Mouse (Mus musculus): ENCODE data around the gene Anks6. TPM values are rescaled to one million over a fixed set of nuclear protein-coding genes. Genes with fewer than 3 reads are reported as not detected.

Anks6 gene
- total and polyA plus RNA-seq, 2 experiments from 2014 or later, result 3.0 to 11.1 TPM

DNA sequence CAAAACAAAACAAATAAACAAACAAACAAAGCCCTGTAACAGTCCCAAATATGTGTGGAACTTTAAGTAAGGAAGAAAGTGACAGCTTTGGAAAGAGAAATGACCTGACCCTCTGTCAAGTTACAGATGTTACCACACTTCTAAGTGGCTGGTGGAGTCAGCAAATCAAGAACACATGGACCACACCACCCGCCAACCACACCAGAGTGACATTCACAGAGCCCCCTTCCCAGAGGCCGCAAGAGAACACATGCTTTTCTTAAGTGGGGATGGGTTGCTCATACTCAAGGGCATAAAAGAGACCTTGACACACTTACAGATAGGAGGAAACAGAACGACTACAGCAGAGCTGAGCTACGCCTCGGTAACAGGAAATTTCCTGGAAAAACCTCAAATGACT lies 28.4 kb downstream of the Anks6 start:
- ATAC-seq (no peak), DNase-seq (ENCODE audit: low spot score) (no peak)
- no peak for TF ChIP-seq CTCF (IDR thresholded peaks at IDR 0.05; ENCODE audit: low read depth)
- 83% methylated on average over 5 of the region's 5 CpGs for WGBS
- Histone ChIP-seq H3K9ac (replicated peaks; ENCODE audit: low read length) (no peak overlapping the region), H3K4me1 (ENCODE audit: insufficient read depth, low read length) (no peaks in the 10 kb centered on the region), H3K27ac (no peak overlapping the region), H3K27me3 (ENCODE audit: insufficient read depth, low read length) (no peaks in the 10 kb centered on the region), H3K9me3 (ENCODE audit: low read length) (no peaks in the 10 kb centered on the region), H3K4me2 (ENCODE audit: low read depth, low read length) (no peak overlapping the region), H3K36me3 (ENCODE audit: insufficient read depth, low read length) (peaks cover 19% of the 10 kb centered on the region; the same call in 1 of the 2 replicates), H3K4me3 (ENCODE audit: low read length) (no peak overlapping the region)

DNA sequence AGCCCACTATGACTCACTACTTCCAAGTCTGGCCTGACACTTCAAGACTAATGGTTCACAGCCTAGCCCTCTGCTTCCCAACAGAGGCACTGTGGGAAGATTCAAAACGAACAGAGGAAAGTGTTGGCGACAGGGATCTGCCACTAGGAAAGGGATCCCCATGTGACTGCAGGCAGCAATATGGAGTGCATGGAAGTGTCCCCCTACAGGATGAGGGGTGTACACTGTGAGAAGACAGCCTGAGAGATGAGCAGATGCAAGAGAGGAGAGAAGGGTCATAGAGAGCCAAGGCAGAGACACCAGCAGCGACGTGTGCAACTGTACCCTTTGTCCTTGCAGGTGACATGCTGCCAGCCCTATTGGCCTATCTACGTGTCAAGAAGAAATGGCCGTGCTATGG lies 33.3 kb downstream of the Anks6 start:
- ATAC-seq (no peak), DNase-seq (ENCODE audit: low spot score) (no peak)
- Histone ChIP-seq H3K36me3 (ENCODE audit: insufficient read depth, low read length) (peaks cover 9% of the 10 kb centered on the region; the same call in 1 of the 2 replicates), H3K4me1 (ENCODE audit: insufficient read depth, low read length) (no peaks in the 10 kb centered on the region), H3K9ac (replicated peaks; ENCODE audit: low read length) (no peak overlapping the region), H3K27ac (no peak overlapping the region), H3K27me3 (ENCODE audit: insufficient read depth, low read length) (no peaks in the 10 kb centered on the region), H3K4me3 (ENCODE audit: low read length) (no peak overlapping the region), H3K9me3 (ENCODE audit: low read length) (no peaks in the 10 kb centered on the region), H3K4me2 (ENCODE audit: low read depth, low read length) (no peak overlapping the region)
- WGBS, result 68% methylated on average over 6 of the region's 6 CpGs
- TF ChIP-seq CTCF (IDR thresholded peaks at IDR 0.05; ENCODE audit: low read depth), result peak; percentile 49

DNA sequence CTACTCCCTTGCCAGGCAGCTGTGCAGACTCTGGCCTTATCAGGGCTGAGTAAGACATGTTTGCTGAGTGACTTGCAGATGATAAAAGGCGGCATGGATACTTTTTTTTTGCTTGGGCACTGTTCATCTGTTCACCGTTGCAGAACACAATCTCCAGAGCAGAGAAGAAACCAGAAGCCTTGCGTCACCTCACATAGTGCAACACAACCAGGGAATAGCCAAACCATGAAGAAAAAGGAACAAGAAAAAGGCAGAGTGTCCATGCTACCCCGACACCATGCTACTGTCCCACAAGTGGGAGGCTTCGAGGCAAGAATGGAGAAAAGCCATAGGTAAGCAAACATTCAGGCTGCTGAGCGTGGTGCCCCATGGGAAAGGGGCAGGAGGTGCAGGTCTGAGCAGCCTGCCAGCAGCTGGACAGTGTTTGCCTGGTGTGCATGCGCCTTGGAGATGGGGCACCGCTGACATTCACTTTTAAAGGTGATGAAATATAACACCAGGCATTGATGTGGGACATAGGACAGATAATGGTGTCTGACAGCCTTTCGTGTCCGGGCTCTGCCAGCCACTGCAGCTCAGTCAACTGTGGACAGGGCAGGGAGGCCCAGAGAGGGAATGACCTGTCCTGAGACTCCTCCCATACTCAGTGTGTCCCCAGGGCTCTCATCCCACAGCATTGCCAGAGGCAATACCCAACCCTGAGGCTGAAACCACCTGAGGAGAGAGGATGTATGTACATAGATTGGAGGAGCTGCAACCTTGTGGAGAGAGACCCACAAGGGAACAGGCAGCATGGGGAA lies 34.2 kb downstream of the Anks6 start:
- no peak overlapping the region for H3K4me3 ChIP-seq (ENCODE audit: low read length)
- no peak for TF ChIP-seq CTCF (IDR thresholded peaks at IDR 0.05; ENCODE audit: low read depth)
- WGBS, result 81% methylated on average over 10 of the region's 10 CpGs
- no peak overlapping the region for H3K4me2 ChIP-seq (ENCODE audit: low read depth, low read length)
- ATAC-seq, result no peak
- no peak overlapping the region for H3K27ac ChIP-seq
- H3K4me1 ChIP-seq (ENCODE audit: insufficient read depth, low read length), result no peaks in the 10 kb centered on the region
- H3K27me3 ChIP-seq (ENCODE audit: insufficient read depth, low read length), result no peaks in the 10 kb centered on the region
- no peak for DNase-seq (ENCODE audit: low spot score)
- no peak overlapping the region for H3K9ac ChIP-seq (replicated peaks; ENCODE audit: low read length)
- peaks cover 9% of the 10 kb centered on the region; the same call in 1 of the 2 replicates for H3K36me3 ChIP-seq (ENCODE audit: insufficient read depth, low read length)
- H3K9me3 ChIP-seq (ENCODE audit: low read length), result no peaks in the 10 kb centered on the region

DNA sequence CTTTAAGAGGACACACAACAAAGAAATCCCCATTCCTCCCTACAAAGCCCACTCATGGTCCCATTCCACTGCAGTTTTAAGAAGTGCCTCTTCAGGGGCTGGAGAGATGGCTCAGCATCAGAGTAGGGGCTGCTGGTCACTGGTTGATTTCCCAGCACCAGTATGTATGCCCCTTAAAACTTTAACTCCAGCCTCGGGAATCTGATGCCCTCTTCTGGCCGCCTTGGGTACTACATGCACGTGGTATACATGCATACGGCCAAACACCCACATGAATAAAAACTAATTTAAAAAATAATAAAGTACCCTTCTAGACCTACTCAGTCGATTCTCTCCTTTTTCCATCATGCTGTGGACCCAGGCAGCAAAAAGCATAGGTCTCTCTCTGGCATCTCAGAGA lies 36.7 kb downstream of the Anks6 start:
- Histone ChIP-seq H3K9ac (replicated peaks; ENCODE audit: low read length) (no peak overlapping the region), H3K4me2 (ENCODE audit: low read depth, low read length) (no peak overlapping the region), H3K4me1 (ENCODE audit: insufficient read depth, low read length) (no peaks in the 10 kb centered on the region), H3K4me3 (ENCODE audit: low read length) (no peak overlapping the region), H3K36me3 (ENCODE audit: insufficient read depth, low read length) (peaks cover 12% of the 10 kb centered on the region; the same call in 1 of the 2 replicates), H3K27ac (no peak overlapping the region), H3K27me3 (ENCODE audit: insufficient read depth, low read length) (no peaks in the 10 kb centered on the region), H3K9me3 (ENCODE audit: low read length) (no peaks in the 10 kb centered on the region)
- ATAC-seq, result no peak
- peak; percentile 80 for TF ChIP-seq CTCF (IDR thresholded peaks at IDR 0.05; ENCODE audit: low read depth)
- DNase-seq (ENCODE audit: low spot score), result peak; percentile 49
- WGBS, result 22% methylated on average over 5 of the region's 5 CpGs

DNA sequence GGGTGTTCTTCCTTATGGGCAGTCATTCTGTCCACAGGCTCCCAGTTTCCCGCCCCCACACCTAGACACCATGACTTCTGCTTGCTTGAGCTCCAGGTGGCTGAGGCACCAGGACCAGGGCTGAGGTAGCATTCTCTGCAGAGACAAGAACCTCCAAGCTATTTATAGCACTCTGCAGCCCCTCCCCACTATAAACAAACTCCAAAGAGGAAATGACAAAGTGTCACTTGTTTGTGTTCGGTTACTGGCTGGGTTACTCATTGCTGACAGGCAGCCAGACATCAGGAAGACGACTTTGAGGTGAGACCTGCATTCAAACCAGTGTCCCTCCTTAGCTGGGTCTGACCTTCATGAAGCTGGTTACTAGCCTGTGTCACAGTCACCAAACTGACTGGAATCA lies 42.1 kb downstream of the Anks6 start:
- ATAC-seq (no peak), DNase-seq (ENCODE audit: low spot score) (no peak)
- Histone ChIP-seq H3K4me3 (ENCODE audit: low read length) (no peak overlapping the region), H3K9me3 (ENCODE audit: low read length) (no peaks in the 10 kb centered on the region), H3K27me3 (ENCODE audit: insufficient read depth, low read length) (no peaks in the 10 kb centered on the region), H3K4me2 (ENCODE audit: low read depth, low read length) (no peak overlapping the region), H3K27ac (no peak overlapping the region), H3K36me3 (ENCODE audit: insufficient read depth, low read length) (peaks cover 12% of the 10 kb centered on the region; the same call in 1 of the 2 replicates), H3K4me1 (ENCODE audit: insufficient read depth, low read length) (peaks cover 5% of the 10 kb centered on the region), H3K9ac (replicated peaks; ENCODE audit: low read length) (no peak overlapping the region)
- WGBS, result 72% methylated on average over 3 of the region's 3 CpGs
- TF ChIP-seq CTCF (IDR thresholded peaks at IDR 0.05; ENCODE audit: low read depth), result no peak

DNA sequence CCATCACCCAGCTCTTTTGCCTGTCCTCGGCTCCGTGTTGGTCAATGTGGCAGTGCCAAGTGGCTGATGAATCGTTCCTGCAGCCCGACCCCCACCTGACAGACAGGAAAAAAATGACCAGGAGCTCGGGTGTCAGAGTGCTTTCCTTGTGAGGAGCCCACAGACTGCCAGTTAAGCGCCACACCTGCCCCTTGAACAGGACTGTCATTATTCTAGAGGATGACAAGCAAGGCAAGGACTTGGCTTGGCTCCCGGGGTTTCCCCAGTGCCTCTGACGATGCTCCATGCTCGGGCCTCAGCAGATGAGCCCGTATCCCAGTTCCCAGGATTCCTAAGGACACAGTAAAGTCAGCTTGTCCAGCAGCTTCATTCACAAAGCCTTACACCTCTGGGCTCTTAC lies 44.8 kb downstream of the Anks6 start:
- ATAC-seq, result 0 out of 2 replicates have a peak, but pooled peaks have one; percentile 10

More for the DNA sequence above, 44.8 kb downstream of the Anks6 start:
- peaks cover 5% of the 10 kb centered on the region for H3K4me1 ChIP-seq (ENCODE audit: insufficient read depth, low read length)
- TF ChIP-seq CTCF (IDR thresholded peaks at IDR 0.05; ENCODE audit: low read depth), result no peak
- H3K4me3 ChIP-seq (ENCODE audit: low read length), result no peak overlapping the region
- no peaks in the 10 kb centered on the region for H3K9me3 ChIP-seq (ENCODE audit: low read length)
- no peak overlapping the region for H3K27ac ChIP-seq
- H3K27me3 ChIP-seq (ENCODE audit: insufficient read depth, low read length), result no peaks in the 10 kb centered on the region
- H3K36me3 ChIP-seq (ENCODE audit: insufficient read depth, low read length), result peaks cover 12% of the 10 kb centered on the region; the same call in 1 of the 2 replicates
- DNase-seq (ENCODE audit: low spot score), result peak; percentile 59
- H3K9ac ChIP-seq (replicated peaks; ENCODE audit: low read length), result no peak overlapping the region
- no peak overlapping the region for H3K4me2 ChIP-seq (ENCODE audit: low read depth, low read length)
- WGBS, result 27% methylated on average over 10 of the region's 10 CpGs
